ENCODE assay signal across 8 mouse cellular contexts in genomic region chr13:5864265-5865097, GRCm38 (mm10). TPM values are rescaled to one million over a fixed set of nuclear protein-coding genes. Genes with fewer than 3 reads are reported as not detected.
DNase-seq lines count a peak whose midpoint lies in the region; ATAC-seq and TF ChIP-seq lines count a peak whose summit lies in the region.

No protein-coding gene starts in this region.

- no peaks in the 10 kb centered on the region for H3K27me3 ChIP-seq in kidney, postnatal 0 days (ENCODE audit: insufficient read depth, low read length)
- no peaks in the 10 kb centered on the region for H3K27me3 ChIP-seq in liver, adult 2 months (ENCODE audit: control insufficient read depth, insufficient read depth, low read length)
- H3K27me3 ChIP-seq in neural tube, embryonic 13.5 days = no peaks in the 10 kb centered on the region

- no peaks in the 10 kb centered on the region; the same call in 1 of the 2 replicates for H3K79me2 ChIP-seq in liver, adult 2 months (ENCODE audit: control insufficient read depth, insufficient read depth, low read length)

- peaks cover 30% of the 10 kb centered on the region for H3K36me3 ChIP-seq in kidney, postnatal 0 days (ENCODE audit: insufficient read depth, low read length)
- H3K36me3 ChIP-seq in liver, adult 2 months (ENCODE audit: control insufficient read depth, insufficient read depth, low read length) = peaks cover 33% of the 10 kb centered on the region
- peaks cover 42% of the 10 kb centered on the region for H3K36me3 ChIP-seq in neural tube, embryonic 13.5 days

- H3K4me1 ChIP-seq in kidney, postnatal 0 days (replicated peaks; ENCODE audit: insufficient read depth, low read length) = 0 out of 2 replicates have a peak, but pooled peaks cover 4% of the 10 kb centered on the region
- H3K4me1 ChIP-seq in liver, adult 2 months (ENCODE audit: control insufficient read depth, insufficient read depth, low read length) = peaks cover 2% of the 10 kb centered on the region
- peaks cover 34% of the 10 kb centered on the region for H3K4me1 ChIP-seq in neural tube, embryonic 13.5 days (replicated peaks)

- WGBS in kidney, postnatal 0 days = 58% methylated on average over 10 of the region's 10 CpGs
- 55% methylated on average over 10 of the region's 10 CpGs for WGBS in liver, adult 2 months
- WGBS in neural tube, embryonic 13.5 days = 48% methylated on average over 10 of the region's 10 CpGs

- peak overlapping the region; percentile 66 for H3K4me2 ChIP-seq in kidney, postnatal 0 days (ENCODE audit: low read length)
- peak overlapping the region; percentile 69 for H3K4me2 ChIP-seq in neural tube, embryonic 13.5 days

- peak; percentile 54 for DNase-seq in kidney, postnatal 0 days (ENCODE audit: low spot score)
- DNase-seq in kidney, adult 11 months = no peak
- DNase-seq in R1 (ENCODE audit: low read depth, low spot score) = peak; percentile 61
- peak; percentile 63 to 65 for DNase-seq in heart, adult 9 months (ENCODE audit: low spot score in 2 of 2)
- peak; percentile 29 for DNase-seq in liver, adult 2 months (ENCODE audit: extremely low read depth, low read depth, low spot score)
- DNase-seq in cerebellum, adult 11-12 months = no peak
- DNase-seq in frontal cortex, postnatal 10 days (ENCODE audit: low spot score in 2 of 2) = no peak

- no peak for TF ChIP-seq POLR2A in liver, adult 2 months (IDR thresholded peaks at IDR 0.05; ENCODE audit: extremely low read depth, insufficient read depth, low read length)

- TF ChIP-seq CTCF in kidney, postnatal 0 days (IDR thresholded peaks at IDR 0.05; ENCODE audit: low read depth) = no peak
- TF ChIP-seq CTCF in liver, adult 2 months (IDR thresholded peaks at IDR 0.05; ENCODE audit: low read depth, low read length) = no peak

- H3K4me3 ChIP-seq in kidney, postnatal 0 days (replicated peaks; ENCODE audit: low read depth, low read length) = peak overlapping the region; percentile 23
- no peak overlapping the region for H3K4me3 ChIP-seq in liver, adult 2 months (ENCODE audit: insufficient read depth, low read depth, low read length)
- H3K4me3 ChIP-seq in neural tube, embryonic 13.5 days = peak overlapping the region; percentile 65

- 0 out of 2 replicates have a peak overlapping the region, but pooled peaks have one; percentile 35 for H3K9ac ChIP-seq in kidney, postnatal 0 days (ENCODE audit: low read depth, low read length)
- no peak overlapping the region for H3K9ac ChIP-seq in liver, adult 2 months (ENCODE audit: low read depth, low read length)
- H3K9ac ChIP-seq in neural tube, embryonic 13.5 days = peak overlapping the region; percentile 83

- H3K9me3 ChIP-seq in kidney, postnatal 0 days (replicated peaks; ENCODE audit: low read length) = no peaks in the 10 kb centered on the region
- no peaks in the 10 kb centered on the region for H3K9me3 ChIP-seq in neural tube, embryonic 13.5 days

- no peak overlapping the region for H3K27ac ChIP-seq in kidney, postnatal 0 days
- H3K27ac ChIP-seq in liver, adult 2 months (replicated peaks; ENCODE audit: insufficient read depth, low read depth, low read length) = peak overlapping the region; percentile 49
- peak overlapping the region; percentile 71 for H3K27ac ChIP-seq in neural tube, embryonic 13.5 days (replicated peaks)

- no peak for ATAC-seq in kidney, postnatal 0 days (replicated peaks; ENCODE audit: low FRiP score, low read depth)
- no peak for ATAC-seq in neural tube, embryonic 13.5 days (ENCODE audit: low read depth)

RNA-seq across cellular contexts. Expression of gene Klf6, which starts 3.2 kb away (rescaled TPM):
- polyA plus RNA-seq in kidney, postnatal 0 days (2015; fragmentation: Nextera tagmentation; extraction: Ambion mirVana) = 50.3 and 62.0 TPM in 2 replicates
- 8.1 and 11.5 TPM in 2 replicates for total RNA-seq in liver, adult 2 months (2014; rRNA removed)
- 1.3 and 1.9 TPM in 2 replicates for polyA plus RNA-seq in liver, adult 2 months (2012; rRNA removed)
- 70.8 and 71.2 TPM in 2 replicates for polyA plus RNA-seq in neural tube, embryonic 13.5 days (2015; fragmentation: Nextera tagmentation; extraction: Ambion mirVana)

Comparison
In these comparisons a context has a peak if more than half of its experiments do, and no peak if none do; other contexts are left out.
1. DNase-seq: peak in kidney, postnatal 0 days (single experiment), R1 (single experiment), heart, adult 9 months (2 of 2) and liver, adult 2 months (single experiment); none in kidney, adult 11 months (single experiment), cerebellum, adult 11-12 months (single experiment) and frontal cortex, postnatal 10 days (0 of 2).
2. RNA of gene Klf6, which starts 3.2 kb away (polyA plus RNA-seq): 70.8 to 71.2 TPM in neural tube, embryonic 13.5 days and 50.3 to 62.0 TPM in kidney, postnatal 0 days; 1.3 to 1.9 TPM in liver, adult 2 months; every median in the first group is over 10 times any median in the second.